Mouse (Mus musculus): ENCODE data around the gene Lmbr1. TPM values are rescaled to one million over a fixed set of nuclear protein-coding genes. Genes with fewer than 3 reads are reported as not detected.
A peak's percentile ranks its signal among the peaks of the same experiment; 100 is the strongest.
"Not testable (repeated sequence)": the region's sequence is repeated elsewhere in the genome, so short reads cannot be mapped to it uniquely, and the experiment has no call there.

Gene Lmbr1
- total RNA-seq (2022): 10 to 100 TPM; 23.7 to 32.0 (median 29.6) TPM

DNA sequence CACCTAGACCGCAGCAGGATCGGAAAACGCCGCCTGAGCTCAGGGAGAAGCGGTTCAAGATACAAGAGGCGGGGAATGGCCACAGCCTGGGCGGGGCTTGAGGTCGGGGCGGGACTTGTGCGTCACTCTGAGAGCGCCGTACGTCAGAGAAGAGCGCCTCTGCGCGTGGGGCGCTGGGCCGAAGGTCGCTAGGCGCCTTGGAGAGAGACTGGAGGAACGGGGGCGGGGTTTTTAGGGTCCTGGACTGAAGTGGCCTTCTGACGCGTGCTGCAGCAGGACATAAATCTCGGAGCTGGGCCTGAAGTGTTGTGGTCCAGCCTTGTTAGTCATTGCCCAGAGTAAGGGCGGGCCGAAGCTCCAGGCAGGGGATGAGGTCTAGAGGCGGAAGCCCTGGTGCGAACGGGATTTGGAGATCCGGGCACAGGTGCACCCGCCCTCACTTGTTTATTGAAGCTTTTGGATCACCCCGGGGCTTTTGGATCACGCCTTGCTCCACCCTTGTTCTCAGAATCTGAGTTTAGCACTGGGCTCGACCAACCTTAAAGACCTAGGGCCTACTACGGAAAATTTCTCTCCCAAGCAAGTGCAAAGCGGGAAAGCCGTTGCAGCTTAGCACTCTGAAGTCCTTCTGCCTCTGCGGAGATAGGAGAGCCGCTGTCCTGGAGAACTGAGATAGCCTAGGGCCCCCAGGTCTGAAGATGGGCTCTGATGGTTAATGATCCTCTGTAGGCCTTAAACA lies at the start of gene Lmbr1:
Lmbr1 (minus strand) TSS at position 93 of the 739 bp plus-strand sequence.
- peak; percentile 89 to 91 for DNase-seq (ENCODE audit: low spot score in 2 of 2)

DNA sequence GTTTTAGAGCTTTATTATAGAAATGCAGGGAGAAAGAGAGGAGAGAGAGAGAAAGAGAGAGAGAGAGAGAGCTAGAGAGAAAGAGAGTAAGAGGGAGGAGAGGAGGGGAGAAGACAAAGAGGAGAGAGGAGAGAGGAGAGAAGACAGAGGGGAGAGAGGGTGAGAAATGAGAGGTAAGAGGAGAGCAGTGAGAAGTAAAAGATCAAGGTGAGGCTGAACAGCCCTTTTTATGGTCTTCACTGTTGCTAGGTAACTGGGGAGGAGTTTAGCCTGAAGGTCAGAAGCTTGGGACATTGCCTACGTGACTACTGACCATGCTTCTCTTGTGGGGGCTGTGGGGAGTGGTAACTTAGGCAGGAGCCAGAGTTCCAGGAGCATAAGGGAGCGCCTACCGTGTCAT lies 45.1 kb upstream of the Lmbr1 start:
- not testable (repeated sequence) for DNase-seq (ENCODE audit: low spot score in 2 of 2)

DNA sequence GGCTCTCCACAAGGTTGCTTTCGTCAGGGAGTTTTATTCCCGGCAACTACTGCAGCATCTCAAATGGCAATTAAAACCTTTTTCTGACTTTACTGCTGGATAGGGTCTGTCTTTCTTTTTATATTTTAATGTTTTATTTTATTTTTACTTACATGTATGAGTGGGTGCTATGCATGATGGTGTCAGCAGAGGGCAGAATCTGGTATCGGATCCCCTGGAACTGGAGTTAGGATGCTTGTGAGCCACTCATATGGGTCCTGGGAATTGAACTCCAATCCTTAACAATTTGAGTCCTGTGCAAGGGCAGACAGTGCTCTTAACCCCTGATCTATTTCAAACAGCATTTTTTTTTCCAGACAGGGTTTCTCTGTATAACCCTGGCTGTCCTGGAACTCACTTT lies 34.9 kb upstream of the Lmbr1 start:
- no peak for DNase-seq (ENCODE audit: low spot score in 2 of 2)

DNA sequence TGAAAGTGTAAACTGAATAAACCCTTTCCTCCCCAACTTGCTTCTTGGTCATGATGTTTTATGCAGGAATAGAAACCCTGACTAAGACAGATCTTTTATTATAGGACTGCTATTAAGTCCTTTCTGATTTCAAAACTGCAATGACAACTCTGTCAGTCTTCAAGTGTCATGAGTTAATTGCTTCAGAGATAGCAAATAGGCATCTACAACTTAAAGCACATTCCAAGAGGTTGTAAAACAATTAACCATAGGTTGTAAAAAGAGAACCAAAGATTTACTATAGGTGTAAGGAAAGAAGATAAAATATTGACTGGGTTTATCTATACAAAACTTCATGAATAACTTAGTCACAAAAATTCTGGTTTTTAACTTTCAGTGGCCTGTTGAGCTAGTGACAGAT lies 32.7 kb upstream of the Lmbr1 start:
- no peak for DNase-seq (ENCODE audit: low spot score in 2 of 2)

DNA sequence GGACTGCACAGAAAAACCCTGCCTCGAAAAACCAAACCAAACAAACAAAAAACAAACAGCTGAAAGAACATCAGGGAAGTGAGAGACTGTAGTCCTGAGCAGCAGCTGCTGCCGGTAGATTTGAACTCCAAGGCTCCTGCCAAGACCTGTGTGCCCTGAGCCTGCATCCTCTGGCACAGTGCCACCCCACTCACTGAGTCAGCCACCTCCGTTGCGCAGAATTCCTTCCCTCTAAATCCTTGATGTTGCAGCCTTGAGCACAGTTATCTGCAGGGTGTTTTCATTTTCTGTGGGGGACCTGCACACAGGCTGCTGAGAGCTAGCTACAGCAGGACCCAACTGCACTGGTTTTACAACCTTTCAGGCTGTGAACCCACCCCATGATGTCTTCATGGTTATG lies 20.2 kb upstream of the Lmbr1 start:
- DNase-seq (ENCODE audit: low spot score in 2 of 2): no peak

DNA sequence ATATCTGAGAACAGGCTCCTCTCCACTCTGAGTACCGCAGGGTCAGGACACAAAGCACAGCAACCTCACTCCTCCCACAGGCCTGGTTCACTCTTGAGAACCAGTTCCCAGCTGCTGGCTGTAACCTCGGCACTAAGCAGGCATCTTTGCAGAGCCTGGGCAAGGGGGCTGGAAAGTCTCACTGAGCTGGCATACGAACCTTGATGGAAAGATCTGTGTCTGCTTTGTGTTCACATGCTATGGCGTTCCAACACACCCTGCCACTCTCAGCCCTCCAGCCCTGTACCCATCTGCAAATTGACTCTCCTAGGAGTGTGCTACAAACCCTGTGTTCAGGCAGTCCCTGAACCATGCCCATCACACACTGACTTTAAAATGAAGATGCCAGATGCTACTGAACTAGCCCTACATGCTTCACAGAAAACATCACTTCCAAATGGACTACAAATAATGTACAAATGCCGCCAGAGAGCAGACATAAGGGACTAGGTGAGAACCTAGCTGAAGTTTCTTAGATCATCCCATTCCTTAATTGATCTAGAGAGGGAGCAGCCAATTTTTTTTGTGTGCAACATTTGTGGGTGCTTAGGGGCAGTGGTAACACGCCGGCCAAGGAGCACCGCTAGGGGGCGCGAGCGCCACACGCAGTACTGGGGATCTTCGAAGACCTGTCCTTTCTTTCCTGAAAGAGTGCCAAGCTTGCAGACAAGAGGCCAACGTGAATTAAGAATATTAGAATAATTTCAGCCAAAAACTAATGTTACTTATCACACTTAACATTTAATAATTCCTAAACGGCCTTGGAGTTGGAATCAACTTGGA lies 11.0 kb upstream of the Lmbr1 start:
- peak in 1 of 2 experiments; percentile 72 for DNase-seq (ENCODE audit: low spot score in 2 of 2)

DNA sequence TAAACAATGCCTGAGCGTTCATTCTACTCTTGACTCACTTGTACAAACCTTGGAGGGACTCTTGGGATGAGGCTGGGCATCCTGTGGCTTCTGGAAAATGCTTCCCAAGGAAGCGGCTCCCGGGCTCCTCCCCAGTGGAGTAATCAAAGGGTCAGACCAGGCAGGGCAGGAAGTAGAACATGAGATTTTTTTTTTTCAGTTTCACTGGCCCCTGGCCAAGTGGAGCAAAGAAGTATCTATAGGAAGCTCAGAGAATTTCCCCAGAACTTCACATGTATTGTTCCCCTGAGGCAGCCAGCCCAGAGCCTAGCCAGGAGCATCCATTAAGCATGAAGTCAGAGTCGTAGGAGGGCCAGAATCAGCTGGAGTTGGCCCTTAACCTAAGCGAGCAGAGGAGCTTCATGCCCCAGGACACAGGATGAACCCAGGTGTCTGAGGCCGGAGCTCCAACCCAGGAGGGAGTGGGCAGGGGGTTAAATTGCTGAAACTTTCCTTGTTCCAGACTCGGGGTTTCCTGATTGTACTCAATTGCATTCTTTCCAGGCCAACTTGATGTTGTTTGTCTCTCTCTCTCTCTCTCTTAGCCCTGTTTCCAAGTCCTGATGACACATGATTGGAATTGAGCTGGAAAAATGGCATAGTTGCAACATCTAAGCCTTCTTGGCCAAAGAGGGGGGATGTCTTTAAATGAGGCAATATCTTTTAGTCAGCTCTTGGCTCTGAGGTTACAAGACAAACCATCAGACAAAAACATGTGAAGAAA lies 10.2 kb upstream of the Lmbr1 start:
- DNase-seq (ENCODE audit: low spot score in 2 of 2): no peak

DNA sequence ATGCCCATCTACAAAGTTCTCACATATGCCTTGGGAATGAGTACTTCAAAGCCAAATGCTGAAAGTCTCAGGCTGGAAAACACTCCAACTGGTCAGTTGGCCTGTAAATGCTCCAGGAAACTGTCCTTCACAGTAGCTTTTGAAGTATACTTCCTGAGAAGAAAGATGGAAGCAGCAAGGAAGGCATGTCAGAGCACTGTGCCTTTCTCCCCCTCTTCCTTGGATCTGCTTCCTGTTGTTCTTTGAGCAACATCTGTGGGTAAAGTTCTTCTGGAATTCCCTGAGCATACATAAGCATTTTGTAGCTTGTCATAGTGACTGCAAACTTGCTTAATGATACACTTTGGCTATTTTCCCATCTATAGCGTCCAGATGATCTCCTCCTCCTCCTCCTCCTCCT lies 9.4 kb upstream of the Lmbr1 start:
- no peak for DNase-seq (ENCODE audit: low spot score in 2 of 2)

DNA sequence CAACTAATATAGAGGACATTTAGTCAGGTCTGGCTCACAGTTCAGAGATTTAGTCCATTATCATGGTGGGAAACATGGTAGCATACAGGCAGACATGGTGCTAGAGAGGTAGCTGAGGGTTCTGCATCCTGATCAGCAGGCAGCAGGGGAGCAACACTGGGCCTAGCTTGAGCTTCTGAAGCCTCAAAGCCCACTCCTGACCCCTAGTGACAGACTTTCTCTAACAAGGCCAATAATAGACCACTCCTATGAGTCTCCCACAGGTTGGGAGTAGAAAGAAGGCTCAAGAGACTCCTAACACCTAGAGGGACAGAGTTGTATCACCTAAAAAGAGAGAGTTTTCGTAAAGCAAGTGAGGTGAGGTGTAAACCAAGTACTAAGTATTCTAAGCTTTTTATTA lies 4.6 kb upstream of the Lmbr1 start:
- DNase-seq (ENCODE audit: low spot score in 2 of 2): no peak

DNA sequence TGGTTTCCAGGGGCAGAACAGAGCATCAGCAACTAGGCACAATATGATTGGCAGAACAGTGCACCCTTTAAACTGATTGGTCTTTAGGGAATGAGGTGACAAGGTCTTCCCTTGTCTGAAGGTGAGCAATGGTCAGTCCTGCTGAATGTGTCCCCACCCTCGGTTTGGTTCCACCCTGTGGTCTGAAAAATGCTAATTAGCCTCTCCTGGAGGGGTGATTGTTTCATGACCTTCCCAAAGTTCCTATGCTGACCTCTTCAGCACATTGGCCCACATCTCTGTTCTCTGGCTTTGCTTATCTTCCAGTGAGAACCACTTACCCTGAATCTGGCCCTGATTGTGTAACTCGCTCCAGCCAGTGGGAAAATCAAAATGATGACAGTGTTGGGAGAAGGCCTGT lies 1.9 kb upstream of the Lmbr1 start:
- DNase-seq (ENCODE audit: low spot score in 2 of 2): no peak

DNA sequence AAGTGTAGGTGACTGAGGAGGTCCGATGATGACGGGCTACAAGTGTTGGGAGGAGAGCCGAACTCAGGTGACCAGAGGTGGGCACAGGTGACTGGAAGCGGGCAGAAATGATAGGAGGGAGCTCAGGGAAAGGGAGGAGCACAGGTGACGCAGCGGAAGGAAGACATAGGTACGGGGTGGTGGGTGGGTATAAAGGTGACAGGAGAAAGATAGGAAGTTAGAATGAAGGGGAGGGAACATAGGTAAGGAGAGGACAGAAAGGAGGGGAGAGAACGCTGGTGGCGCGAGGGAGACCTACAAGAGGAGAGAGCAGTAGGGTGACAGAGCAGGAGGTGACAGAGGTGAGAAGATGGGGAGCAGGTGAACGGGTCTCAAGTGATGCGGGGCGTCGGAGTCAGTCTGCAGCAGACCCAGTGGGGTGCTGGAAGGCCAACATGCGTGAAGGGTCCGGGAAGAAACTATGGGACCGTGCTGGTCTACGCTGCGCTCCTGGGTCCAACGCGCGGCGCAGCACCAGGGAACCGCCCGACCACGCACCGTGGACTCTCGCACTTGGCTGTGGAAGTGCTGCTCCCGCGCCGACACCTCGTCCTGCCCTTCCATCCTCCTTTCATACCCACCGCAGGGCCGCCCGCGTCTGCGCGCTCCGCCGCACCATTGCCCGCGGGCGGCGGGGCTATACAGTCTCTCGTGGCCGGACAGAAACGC lies 446 bp downstream of the Lmbr1 start:
- DNase-seq (ENCODE audit: low spot score in 2 of 2): peak; percentile 13

DNA sequence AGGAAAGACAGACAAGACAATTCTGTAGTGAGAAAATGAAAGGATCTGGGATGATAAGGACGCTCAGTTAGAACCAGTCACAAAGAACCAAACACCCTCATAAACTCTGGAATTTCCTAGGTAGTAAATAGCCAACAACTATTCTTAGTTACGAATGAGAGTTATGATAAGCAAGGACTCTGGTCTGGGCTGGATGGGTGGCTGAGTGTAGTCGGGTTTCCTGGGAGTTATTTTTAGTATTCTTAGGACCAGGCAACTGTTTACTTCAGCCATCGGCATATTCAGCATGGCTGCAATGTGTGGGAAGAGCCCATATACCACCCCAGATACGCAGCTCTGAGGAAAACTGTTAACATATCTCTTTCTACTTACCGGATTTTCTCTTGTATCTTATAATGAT lies 14.7 kb downstream of the Lmbr1 start:
- DNase-seq (ENCODE audit: low spot score in 2 of 2): no peak

DNA sequence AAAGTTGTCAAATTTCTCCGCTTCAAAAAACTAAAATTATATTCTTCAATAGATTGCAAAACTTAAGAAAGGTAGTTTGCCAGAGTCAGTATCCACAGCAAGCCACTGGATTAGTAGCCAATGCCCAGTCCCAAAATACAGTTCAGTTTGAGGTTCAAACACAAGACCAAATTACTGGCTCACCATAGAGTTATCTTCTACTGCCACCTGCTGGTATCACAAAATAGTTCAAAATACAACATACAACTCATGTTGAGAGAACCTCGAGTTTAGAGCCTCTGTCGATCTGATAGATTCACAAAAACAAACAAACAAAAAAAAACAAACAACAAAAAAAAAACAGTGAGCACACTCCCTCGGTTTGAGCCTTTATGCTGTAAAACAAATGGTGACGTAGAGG lies 42.4 kb downstream of the Lmbr1 start:
- DNase-seq (ENCODE audit: low spot score in 2 of 2): no peak

DNA sequence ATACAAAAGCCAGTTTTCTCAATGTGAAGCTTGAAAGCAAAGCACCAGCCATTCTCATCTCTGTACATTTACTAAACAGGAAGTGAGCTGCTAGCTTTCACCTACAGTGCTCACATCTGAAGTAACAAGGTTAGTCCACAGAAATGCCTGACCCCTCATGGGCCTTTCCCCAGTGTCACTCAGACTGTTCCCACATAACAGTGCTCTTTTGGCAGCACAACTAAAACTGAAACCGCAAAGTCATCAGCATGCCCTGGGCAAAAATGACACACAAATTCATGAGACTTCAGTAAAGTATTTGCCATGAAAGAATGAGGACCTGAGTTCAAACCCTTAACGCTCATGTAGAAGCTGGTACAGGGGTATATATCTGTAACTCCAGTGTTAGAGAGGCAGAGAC lies 55.7 kb downstream of the Lmbr1 start:
- DNase-seq (ENCODE audit: low spot score in 2 of 2): no peak

DNA sequence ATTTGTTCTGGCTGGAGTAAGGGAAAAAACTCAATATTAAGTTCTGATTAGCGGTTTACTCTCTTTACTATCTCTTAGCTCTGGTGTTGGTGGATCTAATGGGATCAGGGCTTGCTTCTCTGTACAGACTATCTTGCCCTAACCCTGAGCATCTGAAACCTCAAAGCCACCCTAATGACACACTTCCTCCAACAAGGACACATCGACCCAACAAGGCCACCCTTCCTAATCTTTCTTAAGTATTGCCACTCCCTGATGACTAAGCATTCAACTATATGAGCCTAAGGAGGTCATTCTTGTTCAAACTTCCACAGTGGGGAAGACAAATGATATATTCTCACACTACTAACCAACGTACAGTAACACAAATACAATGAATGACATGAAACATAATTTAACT lies 69.0 kb downstream of the Lmbr1 start:
- DNase-seq (ENCODE audit: low spot score in 2 of 2): no peak

DNA sequence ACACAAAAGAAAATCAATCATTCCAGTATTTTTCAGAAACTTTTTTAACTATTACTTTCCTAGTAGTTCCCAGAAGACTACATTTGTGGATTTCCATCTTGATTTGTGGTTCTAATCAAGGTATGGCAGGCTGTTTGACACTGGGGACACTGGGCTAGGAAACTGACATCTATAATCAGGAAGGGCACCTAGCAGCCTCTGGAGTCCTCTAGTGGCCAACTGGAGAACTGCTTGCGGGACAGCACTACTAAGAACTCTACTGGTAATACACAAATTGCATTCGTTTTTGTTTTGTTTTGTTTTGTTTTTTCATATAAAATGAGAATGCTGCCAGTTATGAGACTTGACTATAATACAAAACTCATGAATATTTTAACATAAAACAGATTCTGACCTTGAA lies 85.0 kb downstream of the Lmbr1 start:
- DNase-seq (ENCODE audit: low spot score in 2 of 2): peak in 1 of 2 experiments; percentile 50

DNA sequence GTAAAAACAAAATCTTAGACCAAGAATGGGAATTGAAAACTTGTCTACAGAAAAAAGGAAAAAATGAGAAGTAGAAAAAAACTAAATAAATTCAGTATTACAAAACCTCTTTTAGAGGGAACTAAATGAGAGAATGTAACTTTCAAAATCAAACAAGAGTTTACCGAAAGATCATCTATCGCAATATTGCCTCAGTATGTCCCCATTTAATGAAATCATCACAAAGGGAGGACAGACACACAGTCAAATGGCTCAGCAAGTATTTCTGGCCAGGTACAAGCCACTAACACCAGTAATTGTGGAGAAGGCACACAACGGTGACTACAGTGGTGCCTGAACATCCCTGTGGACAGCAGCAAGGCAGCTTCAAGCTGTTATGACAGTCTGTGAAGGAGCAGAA lies 88.1 kb downstream of the Lmbr1 start:
- no peak for DNase-seq (ENCODE audit: low spot score in 2 of 2)

DNA sequence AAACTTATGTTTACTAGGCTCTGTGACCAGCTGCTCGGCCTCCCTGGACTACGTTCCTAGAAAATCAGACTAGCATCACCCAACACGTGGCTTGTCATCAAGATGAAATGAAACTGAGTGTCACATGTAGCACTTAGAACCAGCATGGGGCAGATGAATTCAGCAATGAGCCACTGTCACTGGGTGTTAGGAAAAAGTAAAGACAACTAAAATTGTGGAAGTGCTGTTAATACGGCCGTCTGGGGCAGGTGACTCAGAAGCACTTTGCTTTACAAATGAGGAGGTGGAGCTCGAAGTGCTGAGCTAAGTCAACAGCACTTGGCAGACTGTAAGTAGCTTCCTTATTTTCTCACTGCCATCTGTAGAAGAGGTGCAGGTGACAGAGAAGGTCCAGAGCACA lies 88.5 kb downstream of the Lmbr1 start:
- DNase-seq (ENCODE audit: low spot score in 2 of 2): no peak

DNA sequence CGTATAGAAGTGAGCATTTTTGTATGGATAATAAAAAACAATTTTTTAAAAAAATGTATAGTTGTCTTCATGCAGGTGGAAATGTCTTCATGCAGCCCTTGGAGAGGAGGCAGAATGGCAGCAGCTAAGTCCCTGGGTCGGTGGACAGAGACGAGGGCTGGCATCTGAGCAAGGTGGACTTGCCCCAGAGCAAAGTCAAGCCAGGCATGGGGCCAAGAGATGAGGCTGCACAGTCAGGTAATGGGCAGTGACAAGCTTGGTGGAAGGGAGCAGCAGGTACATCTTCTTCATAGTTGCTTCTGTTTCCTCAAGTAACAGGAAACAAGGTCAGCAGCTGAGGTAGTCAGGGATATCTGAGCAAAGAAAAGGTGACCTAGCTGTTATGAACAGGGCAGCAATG lies 97.1 kb downstream of the Lmbr1 start:
- no peak for DNase-seq (ENCODE audit: low spot score in 2 of 2)

DNA sequence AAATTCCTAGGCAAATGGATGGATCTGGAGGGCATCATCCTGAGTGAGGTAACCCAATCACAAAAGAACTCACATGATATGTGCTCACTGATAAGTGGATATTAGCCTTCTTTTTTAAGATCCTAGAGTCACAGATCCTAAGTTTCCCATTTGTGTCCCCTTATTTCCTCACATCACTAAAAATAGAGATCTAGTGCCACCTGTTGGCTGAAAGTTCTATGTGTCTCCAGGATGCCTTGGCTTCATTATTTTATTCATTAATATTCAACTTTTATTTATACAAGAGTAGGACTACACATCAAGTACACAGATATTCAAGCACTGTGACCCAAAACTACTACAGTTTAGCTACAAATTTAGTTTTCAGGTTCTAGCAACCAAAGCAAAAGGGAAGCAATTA lies 103.4 kb downstream of the Lmbr1 start:
- no peak for DNase-seq (ENCODE audit: low spot score in 2 of 2)

DNA sequence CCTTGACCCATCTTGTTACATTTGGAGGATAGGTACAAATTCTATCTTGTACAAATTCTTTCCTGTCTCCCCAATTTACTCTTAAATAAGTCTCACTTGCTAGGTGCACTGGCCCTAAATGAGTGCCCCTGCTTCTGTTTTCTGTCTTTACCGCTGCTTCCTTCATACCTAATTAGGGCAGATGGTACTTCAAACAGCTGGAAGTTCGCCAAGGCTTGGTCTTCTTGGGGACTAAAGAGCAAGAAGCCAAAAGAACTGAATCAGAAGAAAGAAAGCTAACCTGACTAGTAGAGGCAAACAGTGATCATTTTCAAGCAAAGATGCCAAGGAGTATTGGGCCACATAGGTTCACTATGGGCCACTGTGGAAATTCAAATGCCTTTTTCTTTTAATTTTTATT lies 104.8 kb downstream of the Lmbr1 start:
- no peak for DNase-seq (ENCODE audit: low spot score in 2 of 2)

DNA sequence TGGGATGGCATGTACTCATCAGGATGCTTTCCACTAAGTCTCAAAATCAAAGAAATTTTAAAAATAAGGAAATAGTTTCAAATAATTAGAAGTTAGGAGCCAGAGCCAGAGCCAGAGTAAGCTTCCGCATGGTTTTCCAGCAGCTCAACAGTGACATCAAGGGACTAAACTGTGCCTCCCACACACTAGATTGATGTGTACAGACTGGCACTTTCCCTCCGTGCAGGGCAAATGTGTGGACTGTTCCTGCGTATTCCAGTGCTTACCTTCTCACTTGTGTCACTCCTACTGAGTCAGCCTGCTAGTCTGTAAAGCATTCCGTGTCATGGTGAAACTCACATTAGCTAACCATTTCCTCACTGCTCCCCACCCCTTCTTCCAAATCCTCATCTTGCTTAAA lies 107.3 kb downstream of the Lmbr1 start:
- no peak for DNase-seq (ENCODE audit: low spot score in 2 of 2)

Measured in layer of hippocampus, adult 8-10 months (tissue).